28 mouse cellular contexts compared by ENCODE assay signal in genomic region chr10:4919046-4919445, GRCm38 (mm10).
A peak's percentile ranks its signal among the peaks of the same experiment; 100 is the strongest.
DNase-seq lines count a peak whose midpoint lies in the region; ATAC-seq lines count a peak whose summit lies in the region.
"Had no signal": no experiment of that assay in that cellular context is flagged by ENCODE, and none has a peak within 500 bp of the region (broad histone marks: within the 10 kb centered on the region; RNA-seq: fewer than 3 reads in every experiment).

No protein-coding gene starts in this region.

- H3K4me1 ChIP-seq in limb, embryonic 11.5 days (ENCODE audit: control insufficient read depth, insufficient read depth, low read length), result no peaks in the 10 kb centered on the region
- no peaks in the 10 kb centered on the region for H3K4me1 ChIP-seq in limb, embryonic 10.5 days
- no peaks in the 10 kb centered on the region for H3K4me1 ChIP-seq in heart, embryonic 10.5 days
- H3K4me1 ChIP-seq: embryonic facial prominence, embryonic 13.5 days; embryonic facial prominence, embryonic 15.5 days; forebrain, embryonic 10.5 days; forebrain, embryonic 12.5 days had no signal

- 88% methylated on average over 4 of the region's 4 CpGs for whole genome bisulfite sequencing in limb, embryonic 11.5 days
- 91% methylated on average over 4 of the region's 4 CpGs for WGBS in limb, embryonic 10.5 days
- WGBS in heart, embryonic 10.5 days, result 82% methylated on average over 4 of the region's 4 CpGs

- no peak overlapping the region for H3K9ac ChIP-seq in limb, embryonic 11.5 days (ENCODE audit: low read length)
- H3K9ac ChIP-seq: embryonic facial prominence, embryonic 13.5 days; embryonic facial prominence, embryonic 15.5 days; forebrain, embryonic 12.5 days had no signal

- no peak overlapping the region for H3K4me2 ChIP-seq in limb, embryonic 11.5 days (ENCODE audit: low read depth, severe bottlenecking)
- H3K4me2 ChIP-seq: embryonic facial prominence, embryonic 13.5 days; embryonic facial prominence, embryonic 15.5 days; forebrain, embryonic 12.5 days had no signal

- H3K27me3 ChIP-seq in limb, embryonic 11.5 days (ENCODE audit: control insufficient read depth, insufficient read depth, low read length), result no peaks in the 10 kb centered on the region
- H3K27me3 ChIP-seq in limb, embryonic 10.5 days (ENCODE audit: low read depth, poor library complexity, severe bottlenecking), result no peaks in the 10 kb centered on the region
- H3K27me3 ChIP-seq in heart, embryonic 10.5 days (ENCODE audit: insufficient read depth, poor library complexity, severe bottlenecking), result no peaks in the 10 kb centered on the region
- H3K27me3 ChIP-seq: CH12.LX; embryonic facial prominence, embryonic 13.5 days; embryonic facial prominence, embryonic 15.5 days; forebrain, embryonic 12.5 days had no signal

- no peaks in the 10 kb centered on the region for H3K9me3 ChIP-seq in limb, embryonic 11.5 days (ENCODE audit: control insufficient read depth, low read length)
- H3K9me3 ChIP-seq in limb, embryonic 10.5 days (replicated peaks), result no peaks in the 10 kb centered on the region
- no peaks in the 10 kb centered on the region for H3K9me3 ChIP-seq in heart, embryonic 10.5 days
- H3K9me3 ChIP-seq: embryonic facial prominence, embryonic 13.5 days; embryonic facial prominence, embryonic 15.5 days; forebrain, embryonic 10.5 days; forebrain, embryonic 12.5 days; G1E had no signal

- H3K4me3 ChIP-seq in limb, embryonic 11.5 days (ENCODE audit: low read depth, low read length), result no peak overlapping the region
- no peak overlapping the region for H3K4me3 ChIP-seq in limb, embryonic 10.5 days
- H3K4me3 ChIP-seq in heart, embryonic 10.5 days, result no peak overlapping the region
- H3K4me3 ChIP-seq: embryonic facial prominence, embryonic 13.5 days; embryonic facial prominence, embryonic 15.5 days; erythroblast, embryonic 14.5 days; forebrain, embryonic 10.5 days; forebrain, embryonic 12.5 days had no signal

- ATAC-seq in limb, embryonic 11.5 days (ENCODE audit: insufficient number of reproducible peaks, low FRiP score, low TSS enrichment, low read depth), result no peak
- ATAC-seq: activated CD4-positive, CD25-positive, alpha-beta regulatory T cell, adult 4 months; CD4-positive, CD25-positive, alpha-beta regulatory T cell, adult 4 months; forebrain, embryonic 14.5 days; forebrain, embryonic 16.5 days; Patski had no signal

- DNase-seq in adrenal gland, adult (ENCODE audit: inconsistent age in 2 of 2, low spot score in 1 of 2), result peak; percentile 44 to 82
- no peak for DNase-seq in adrenal gland, adult 18-20 months (ENCODE audit: low spot score in 2 of 2)
- DNase-seq in adrenal gland, adult 8-10 months, result peak; percentile 45
- DNase-seq in adrenal gland, postnatal 10 days, result no peak
- peak; percentile 1 for DNase-seq in limb, embryonic 11.5 days (ENCODE audit: low spot score)
- no peak for DNase-seq in limb, embryonic 10.5 days (ENCODE audit: low spot score)
- peak; percentile 27 to 42 for DNase-seq in adrenal gland, postnatal 36 days
- no peak for DNase-seq in heart, embryonic 10.5 days (ENCODE audit: low spot score)
- DNase-seq: B cell, adult 2 months; cerebellum, adult 11 months; cerebellum, adult 18-20 months; cerebellum, adult 8-10 months; cerebellum, adult 9-11 months; cerebellum, postnatal 14 days; cerebellum, postnatal 36 days; embryo, embryonic 11 days had no signal

- no peak overlapping the region for H3K27ac ChIP-seq in limb, embryonic 11.5 days (replicated peaks; ENCODE audit: low read depth, low read length)
- H3K27ac ChIP-seq in limb, embryonic 10.5 days, result no peak overlapping the region
- no peak overlapping the region for H3K27ac ChIP-seq in heart, embryonic 10.5 days
- H3K27ac ChIP-seq: embryonic facial prominence, embryonic 13.5 days; embryonic facial prominence, embryonic 15.5 days; forebrain, embryonic 10.5 days; forebrain, embryonic 12.5 days had no signal

- no peaks in the 10 kb centered on the region for H3K36me3 ChIP-seq in limb, embryonic 11.5 days (ENCODE audit: control insufficient read depth, insufficient read depth, low read length)
- H3K36me3 ChIP-seq in limb, embryonic 10.5 days, result no peaks in the 10 kb centered on the region
- no peaks in the 10 kb centered on the region for H3K36me3 ChIP-seq in heart, embryonic 10.5 days
- H3K36me3 ChIP-seq: embryonic facial prominence, embryonic 13.5 days; embryonic facial prominence, embryonic 15.5 days; forebrain, embryonic 10.5 days; forebrain, embryonic 12.5 days; G1E had no signal

Comparison
In these comparisons a context has a peak if more than half of its experiments do, and no peak if none do; other contexts are left out.
1. DNase-seq: peak in adrenal gland, adult (2 of 2), adrenal gland, adult 8-10 months (single experiment), limb, embryonic 11.5 days (single experiment) and adrenal gland, postnatal 36 days (2 of 2); none in adrenal gland, adult 18-20 months (0 of 2), adrenal gland, postnatal 10 days (single experiment), limb, embryonic 10.5 days (single experiment) and heart, embryonic 10.5 days (single experiment).